Mouse (Mus musculus) G1E (cell line): ENCODE measurements around the gene Dchs2. TPM values are rescaled to one million over a fixed set of nuclear protein-coding genes. Genes with fewer than 3 reads are reported as not detected.

Experiments
- ATAC-seq: 2 replicates; pipeline ENCODE4 v1.8.0; 2016; ENCODE audit warnings: mild to moderate bottlenecking; ENCODE audit not compliant: insufficient number of reproducible peaks, poor library complexity, low FRiP score, severe bottlenecking; ENCODE audit errors: extremely low read depth
- DNase-seq: peaks from one replicate; pipeline ENCODE4 v3.0.0; 2012; ENCODE audit warnings: low spot score
- H3K27me3 ChIP-seq: 2 replicates; pipeline ENCODE4 v1.6.1; 2012; ENCODE audit warnings: mild to moderate bottlenecking, low read length, inconsistent platforms; ENCODE audit not compliant: insufficient read depth
- H3K36me3 ChIP-seq: replicated peaks from 2 replicates; pipeline ENCODE3; 2012; ENCODE audit warnings: mild to moderate bottlenecking, inconsistent platforms
- H3K4me1 ChIP-seq: 2 replicates; pipeline ENCODE4 v1.6.1; 2012; ENCODE audit warnings: low read depth, low read length, inconsistent platforms, mixed read lengths; ENCODE audit not compliant: insufficient read depth
- H3K4me3 ChIP-seq: 2 replicates; pipeline ENCODE4 v1.5.1; 2012; ENCODE audit warnings: low read depth, mild to moderate bottlenecking, inconsistent platforms, low read length, moderate library complexity, mixed read lengths
- H3K9me3 ChIP-seq: replicated peaks from 2 replicates; pipeline ENCODE4 v1.6.1; 2012; ENCODE audit warnings: inconsistent platforms
- CTCF ChIP-seq: IDR thresholded peaks from 2 replicates; pipeline ENCODE4 v1.5.1; 2012; ENCODE audit warnings: low read depth, low read length, inconsistent platforms, mixed read lengths
- GATA1 ChIP-seq: IDR thresholded peaks from 2 replicates; pipeline ENCODE4 v1.6.1; 2012; ENCODE audit warnings: borderline replicate concordance, low read length, inconsistent platforms, mixed read lengths
- GATA2 ChIP-seq: IDR thresholded peaks from 2 replicates; pipeline ENCODE4 v1.6.1; 2012; ENCODE audit warnings: low read depth, low read length, inconsistent platforms, borderline replicate concordance
- POLR2AphosphoS5 ChIP-seq: IDR thresholded peaks from 2 replicates; pipeline ENCODE4 v1.6.1; 2012; ENCODE audit warnings: low read depth, low read length, inconsistent platforms; ENCODE audit not compliant: insufficient replicate concordance
- TAL1 ChIP-seq: conservative IDR thresholded peaks from 2 replicates; pipeline ENCODE4 v1.6.1; 2012; ENCODE audit warnings: low read depth, low read length, inconsistent platforms, mixed read lengths
- polyA plus RNA-seq: library from polyadenylated mRNA; stranded (reverse); fragments of >175 nt; gene quantifications from 2 replicates; pipeline ENCODE4 v1.2.3, GENCODE M21; 2012
- total RNA-seq, 2 experiments: library from RNA; stranded (forward) in 1 of 2; stranded (reverse) in 1 of 2; fragments of 200-1000 nt in 1 of 2; fragments of >200 nt in 1 of 2; fragmentation: Nextera tagmentation in 1 of 2; gene quantifications; 2 replicates each; pipeline ENCODE4 v1.2.3; 2014 to 2017

The Dchs2 gene
- total and polyA plus RNA-seq, 3 experiments = 0.05 TPM; not detected in 2

DNA sequence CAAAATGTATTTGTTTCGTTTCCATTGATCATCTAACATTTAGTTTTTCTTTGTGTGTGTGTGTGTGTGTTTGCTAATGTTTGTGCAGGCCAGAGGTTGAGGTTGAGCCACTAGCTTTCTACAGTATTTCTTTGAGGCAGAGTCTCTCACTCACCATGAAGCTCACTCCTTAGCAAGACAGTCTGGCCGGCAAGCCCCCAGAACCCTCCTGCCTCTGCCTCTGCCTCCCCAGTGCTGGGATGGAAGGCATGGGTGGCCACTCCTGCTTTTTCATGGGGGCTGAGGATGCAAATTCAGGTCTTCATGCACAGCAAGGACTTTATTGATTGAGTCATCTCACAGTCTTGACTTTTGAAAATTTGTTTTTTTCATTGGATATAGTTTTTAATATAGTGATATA, 102.6 kb downstream of the Dchs2 start:
- DNase-seq (no peak), ATAC-seq (no peak)
- Histone ChIP-seq H3K27me3 (no peaks in the 10 kb centered on the region), H3K9me3 (no peaks in the 10 kb centered on the region), H3K4me1 (no peaks in the 10 kb centered on the region), H3K36me3 (no peaks in the 10 kb centered on the region), H3K4me3 (no peak overlapping the region)
- TF ChIP-seq CTCF (no peak), POLR2AphosphoS5 (no peak)

- no peak for TF ChIP-seq CTCF
- no peak for TF ChIP-seq POLR2AphosphoS5
- TF ChIP-seq TAL1 = no peak
- no peak for TF ChIP-seq GATA2
- TF ChIP-seq GATA1 = no peak
- Histone ChIP-seq H3K36me3 (no peaks in the 10 kb centered on the region), H3K4me1 (no peaks in the 10 kb centered on the region), H3K27me3 (no peaks in the 10 kb centered on the region), H3K4me3 (no peak overlapping the region), H3K9me3 (no peaks in the 10 kb centered on the region)
- DNase-seq (no peak), ATAC-seq (no peak)
These were observed 106.7 kb downstream of the Dchs2 start for GRCm38 (mm10) chr3:83234457-83234856.

DNA sequence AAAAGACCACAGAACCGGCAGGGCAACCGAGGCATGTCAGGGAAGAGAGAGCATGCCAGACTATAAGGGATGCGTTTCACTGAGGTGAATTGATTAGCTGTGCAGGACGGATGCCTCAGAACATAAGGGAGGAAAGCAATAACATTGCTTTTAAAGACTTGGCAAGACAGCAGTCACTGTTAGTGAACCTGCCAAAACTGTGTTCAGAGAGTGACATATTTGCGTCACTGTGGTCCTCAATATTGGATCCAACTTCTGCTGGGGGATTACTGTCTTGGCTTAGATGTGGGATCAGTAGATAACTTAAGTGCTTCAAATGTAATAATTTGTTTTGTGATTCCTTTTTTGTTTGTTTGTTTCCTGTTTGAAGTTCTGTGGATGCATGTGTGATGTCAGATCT, 107.3 kb downstream of the Dchs2 start:
- no peaks in the 10 kb centered on the region for H3K9me3 ChIP-seq
- H3K4me3 ChIP-seq = no peak overlapping the region
- H3K4me1 ChIP-seq = no peaks in the 10 kb centered on the region
- no peak for ATAC-seq
- no peak for TF ChIP-seq GATA2
- no peaks in the 10 kb centered on the region for H3K36me3 ChIP-seq
- no peak for DNase-seq
- H3K27me3 ChIP-seq = no peaks in the 10 kb centered on the region

- TF ChIP-seq POLR2AphosphoS5 (no peak), TAL1 (no peak), GATA1 (no peak), GATA2 (no peak), CTCF (no peak)
- ATAC-seq = no peak
- no peaks in the 10 kb centered on the region for H3K4me1 ChIP-seq
- no peak overlapping the region for H3K4me3 ChIP-seq
- H3K36me3 ChIP-seq = no peaks in the 10 kb centered on the region
- DNase-seq = no peak
- 0 out of 2 replicates have a peak, but pooled peaks cover 3% of the 10 kb centered on the region for H3K9me3 ChIP-seq
- no peaks in the 10 kb centered on the region for H3K27me3 ChIP-seq
These were observed 118.8 kb downstream of the Dchs2 start for GRCm38 (mm10) chr3:83246536-83246935.

DNA sequence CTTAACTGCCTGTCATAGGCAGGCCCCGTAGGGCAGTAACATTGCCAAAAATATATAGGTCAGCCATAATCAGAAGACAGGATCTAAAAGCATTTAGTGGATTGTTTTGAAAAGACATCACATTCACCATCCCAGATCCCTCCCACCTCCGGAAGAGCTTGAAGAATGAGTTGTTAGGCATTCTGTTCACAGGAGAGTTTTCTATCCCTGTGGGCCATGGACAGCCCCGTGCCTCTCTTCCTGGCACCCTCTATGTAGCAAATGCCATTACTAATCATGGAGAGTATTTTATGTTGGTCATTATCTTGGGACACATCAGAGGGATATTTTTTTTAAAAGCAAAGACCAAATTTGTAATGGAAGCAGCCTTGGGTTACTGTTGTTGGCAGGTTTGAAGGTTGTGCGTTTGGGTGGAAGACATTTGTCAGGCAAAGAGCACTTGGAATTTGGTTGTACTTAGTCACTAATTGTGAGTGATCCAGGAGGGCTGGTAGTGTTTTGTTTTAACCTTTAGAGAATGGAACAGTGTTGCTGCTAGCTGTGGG, 122.3 kb downstream of the Dchs2 start:
- Histone ChIP-seq H3K4me3 (no peak overlapping the region), H3K36me3 (no peaks in the 10 kb centered on the region), H3K9me3 (0 out of 2 replicates have a peak, but pooled peaks cover 3% of the 10 kb centered on the region), H3K27me3 (no peaks in the 10 kb centered on the region), H3K4me1 (no peaks in the 10 kb centered on the region)
- no peak for TF ChIP-seq GATA2
- TF ChIP-seq POLR2AphosphoS5 = no peak
- TF ChIP-seq CTCF = no peak
- no peak for TF ChIP-seq GATA1
- no peak for TF ChIP-seq TAL1
- DNase-seq (no peak), ATAC-seq (no peak)

- TF ChIP-seq POLR2AphosphoS5 (no peak), TAL1 (no peak), CTCF (no peak), GATA2 (no peak), GATA1 (no peak)
- no peak overlapping the region for H3K4me3 ChIP-seq
- H3K36me3 ChIP-seq = no peaks in the 10 kb centered on the region
- ATAC-seq (no peak), DNase-seq (no peak)
- no peaks in the 10 kb centered on the region for H3K27me3 ChIP-seq
- H3K9me3 ChIP-seq = 0 out of 2 replicates have a peak, but pooled peaks cover 3% of the 10 kb centered on the region
- no peaks in the 10 kb centered on the region for H3K4me1 ChIP-seq
These were observed 124.2 kb downstream of the Dchs2 start for GRCm38 (mm10) chr3:83251899-83252298.

DNA sequence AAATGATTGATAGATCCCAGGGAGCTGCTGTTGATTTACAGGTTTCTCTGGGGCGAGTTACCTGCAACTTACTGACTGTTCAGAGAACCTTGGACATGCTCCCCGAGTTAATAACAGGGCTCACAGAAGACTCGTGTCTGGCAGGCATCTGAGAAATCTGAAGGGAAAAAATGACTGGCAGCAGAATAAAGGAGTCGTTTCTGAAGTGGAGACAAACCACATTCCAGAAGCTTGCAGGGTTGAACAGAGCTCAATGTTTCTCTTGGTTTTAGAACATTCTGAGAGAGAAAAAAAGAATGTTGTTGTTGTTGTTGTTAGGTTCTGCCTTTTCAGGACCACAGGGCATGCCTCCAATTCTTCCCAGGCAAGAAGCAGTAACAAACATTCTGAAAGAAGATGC, 131.7 kb downstream of the Dchs2 start:
- Histone ChIP-seq H3K27me3 (no peaks in the 10 kb centered on the region), H3K9me3 (no peaks in the 10 kb centered on the region), H3K4me1 (no peaks in the 10 kb centered on the region), H3K36me3 (no peaks in the 10 kb centered on the region), H3K4me3 (no peak overlapping the region)
- ATAC-seq = no peak
- TF ChIP-seq GATA1 (no peak), CTCF (no peak), POLR2AphosphoS5 (no peak), GATA2 (no peak), TAL1 (no peak)
- no peak for DNase-seq
